Mouse (Mus musculus): ENCODE data around the gene Hist1h3e. TPM values are rescaled to one million over a fixed set of nuclear protein-coding genes. Genes with fewer than 3 reads are reported as not detected.
"Not testable (repeated sequence)": the region's sequence is repeated elsewhere in the genome, so short reads cannot be mapped to it uniquely, and the experiment has no call there.

The Hist1h3e gene
- total RNA-seq, 2 experiments from 2014 or later: 47.4 to 48.5 TPM

DNA sequence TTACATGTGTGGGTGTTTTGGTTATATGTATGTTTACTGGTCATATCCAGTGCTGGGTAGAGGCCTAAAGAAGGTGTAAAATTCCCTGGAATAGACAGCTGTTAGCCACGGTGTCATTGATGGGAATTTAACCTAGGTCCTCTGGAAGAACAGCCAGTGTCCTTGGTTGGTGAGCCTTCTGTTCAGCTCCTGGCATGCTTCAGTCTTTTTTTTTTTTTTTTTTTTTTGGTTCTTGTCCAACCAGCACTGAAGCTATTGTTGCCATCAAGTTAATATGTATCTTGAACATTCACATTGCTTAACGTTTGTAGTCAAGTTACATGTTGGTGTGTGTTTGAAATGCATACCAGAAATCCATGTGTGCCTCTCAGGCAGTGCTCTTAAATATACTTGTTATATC is 2.3 kb upstream of the Hist1h3e start:
- DNase-seq (ENCODE audit: low spot score in 2 of 2): no peak

DNA sequence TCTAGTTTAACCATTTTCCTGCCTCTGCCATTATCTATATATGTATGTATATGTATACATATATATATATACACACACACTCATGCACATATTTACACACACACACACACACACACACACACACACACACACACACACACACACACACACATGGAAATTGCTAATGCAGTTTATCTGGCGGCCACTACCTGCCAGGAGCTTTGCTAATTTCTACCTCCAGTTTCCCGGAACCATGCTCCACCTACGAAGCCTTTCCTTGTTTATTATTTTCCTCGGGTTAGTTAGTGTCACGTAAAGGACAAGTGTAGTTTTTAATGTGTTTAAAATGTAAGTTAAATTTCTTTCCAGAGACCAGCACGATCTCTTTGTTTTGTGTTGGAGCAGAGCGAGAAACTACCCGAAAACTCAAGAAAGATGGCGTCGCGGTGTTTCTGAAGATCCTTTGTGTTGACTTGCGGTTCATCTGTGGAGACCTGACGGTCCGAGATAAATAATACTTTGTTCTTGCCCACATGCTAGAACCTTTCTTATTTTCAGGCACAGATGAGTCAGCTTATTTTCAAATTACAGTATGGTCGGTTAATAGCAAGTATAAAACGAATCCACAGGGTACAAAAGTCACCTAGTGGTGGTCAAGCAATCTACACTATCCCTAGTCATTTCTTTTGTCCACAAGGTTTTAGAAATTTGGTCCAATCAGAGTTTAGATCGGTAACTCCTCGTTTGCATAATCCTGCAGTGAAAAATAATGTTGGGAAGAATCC is 712 bp upstream of the Hist1h3e start:
- peak in 1 of 2 experiments; percentile 38 for DNase-seq (ENCODE audit: low spot score in 2 of 2)

DNA sequence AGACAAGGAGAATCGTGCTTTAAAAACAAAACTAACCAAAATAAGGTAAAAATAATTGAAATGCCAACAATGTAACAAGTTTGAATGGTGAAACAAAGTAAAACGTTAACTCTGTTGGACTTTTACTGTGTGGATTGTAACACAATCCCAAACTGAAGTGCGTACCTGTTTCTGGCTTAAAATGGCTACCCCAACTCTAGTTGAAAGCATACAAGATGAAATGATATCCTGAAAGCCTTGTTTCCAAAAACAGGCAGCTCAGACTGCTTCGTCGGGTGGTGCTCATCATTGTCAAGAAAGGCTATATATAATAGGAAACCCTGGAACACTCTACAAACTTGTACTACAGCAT is 662 bp downstream of the Hist1h3e start:
- DNase-seq (ENCODE audit: low spot score in 2 of 2): not testable (repeated sequence)

DNA sequence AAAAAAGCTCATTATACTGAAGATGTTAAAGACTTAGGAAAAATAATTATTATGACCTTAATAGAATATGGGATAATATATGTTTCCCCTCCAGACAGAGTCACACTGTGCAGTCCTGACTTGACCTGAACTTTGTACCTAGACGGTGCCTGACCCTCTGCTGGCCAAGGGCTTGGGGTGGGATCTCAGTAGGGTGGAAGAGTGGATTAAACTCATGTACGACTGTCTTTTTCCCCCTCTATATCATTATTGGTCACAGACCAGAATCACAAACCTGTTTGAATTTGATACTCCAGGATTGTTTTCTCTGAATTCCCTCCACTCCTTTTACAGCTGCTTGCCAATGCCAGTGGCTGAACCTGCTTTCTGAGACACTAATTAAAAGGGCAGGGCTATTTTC is 1.5 kb downstream of the Hist1h3e start:
- not testable (repeated sequence) for DNase-seq (ENCODE audit: low spot score in 2 of 2)

DNA sequence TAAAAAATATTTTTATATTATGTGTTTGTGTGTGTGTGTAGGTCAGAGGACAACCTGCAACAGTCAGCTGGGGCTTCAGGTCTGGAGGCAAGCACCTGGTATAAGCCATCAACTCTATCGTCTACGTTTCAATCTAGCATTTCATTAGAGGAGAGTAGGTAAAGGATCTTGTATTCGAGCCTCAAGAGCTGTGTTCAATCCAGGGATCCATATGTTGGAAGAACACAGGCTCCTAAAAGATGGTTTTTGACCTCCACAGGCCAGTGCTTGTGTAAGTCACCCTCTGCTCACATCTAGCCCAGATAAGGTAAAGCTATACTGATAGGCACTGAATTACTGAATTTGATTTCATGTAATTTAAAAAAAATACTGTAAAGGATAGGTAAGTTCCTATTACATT is 5.3 kb downstream of the Hist1h3e start:
- no peak for DNase-seq (ENCODE audit: low spot score in 2 of 2)

DNA sequence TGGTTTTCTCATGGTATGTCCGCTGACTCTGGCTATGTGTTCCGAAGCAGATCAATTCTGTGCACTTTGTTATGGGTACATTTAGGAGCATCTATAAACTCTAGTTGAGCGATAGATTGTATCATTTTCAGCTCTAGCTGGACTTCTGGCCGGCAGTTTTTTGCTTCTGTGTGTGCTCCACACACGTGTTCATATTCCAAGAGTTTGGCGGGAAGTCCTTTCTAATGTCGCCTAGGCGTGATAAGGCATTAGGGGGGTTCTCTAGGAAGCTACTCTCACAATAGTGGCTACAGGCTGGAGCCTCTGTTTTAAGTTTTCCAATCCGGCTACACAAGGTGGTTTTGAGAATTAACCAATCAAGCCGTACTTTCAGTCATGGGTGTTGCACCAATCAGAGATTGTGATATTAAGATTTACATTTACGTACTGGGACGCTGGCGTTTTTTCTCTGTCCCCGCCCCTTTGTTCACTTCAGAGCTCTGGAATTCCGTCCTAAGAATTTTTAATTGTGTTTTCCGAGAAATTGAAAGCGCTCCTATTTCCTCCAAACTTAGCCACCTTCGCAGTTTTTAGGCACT is 6.2 kb downstream of the Hist1h3e start:
- peak; percentile 47 to 64 for DNase-seq (ENCODE audit: low spot score in 2 of 2)

DNA sequence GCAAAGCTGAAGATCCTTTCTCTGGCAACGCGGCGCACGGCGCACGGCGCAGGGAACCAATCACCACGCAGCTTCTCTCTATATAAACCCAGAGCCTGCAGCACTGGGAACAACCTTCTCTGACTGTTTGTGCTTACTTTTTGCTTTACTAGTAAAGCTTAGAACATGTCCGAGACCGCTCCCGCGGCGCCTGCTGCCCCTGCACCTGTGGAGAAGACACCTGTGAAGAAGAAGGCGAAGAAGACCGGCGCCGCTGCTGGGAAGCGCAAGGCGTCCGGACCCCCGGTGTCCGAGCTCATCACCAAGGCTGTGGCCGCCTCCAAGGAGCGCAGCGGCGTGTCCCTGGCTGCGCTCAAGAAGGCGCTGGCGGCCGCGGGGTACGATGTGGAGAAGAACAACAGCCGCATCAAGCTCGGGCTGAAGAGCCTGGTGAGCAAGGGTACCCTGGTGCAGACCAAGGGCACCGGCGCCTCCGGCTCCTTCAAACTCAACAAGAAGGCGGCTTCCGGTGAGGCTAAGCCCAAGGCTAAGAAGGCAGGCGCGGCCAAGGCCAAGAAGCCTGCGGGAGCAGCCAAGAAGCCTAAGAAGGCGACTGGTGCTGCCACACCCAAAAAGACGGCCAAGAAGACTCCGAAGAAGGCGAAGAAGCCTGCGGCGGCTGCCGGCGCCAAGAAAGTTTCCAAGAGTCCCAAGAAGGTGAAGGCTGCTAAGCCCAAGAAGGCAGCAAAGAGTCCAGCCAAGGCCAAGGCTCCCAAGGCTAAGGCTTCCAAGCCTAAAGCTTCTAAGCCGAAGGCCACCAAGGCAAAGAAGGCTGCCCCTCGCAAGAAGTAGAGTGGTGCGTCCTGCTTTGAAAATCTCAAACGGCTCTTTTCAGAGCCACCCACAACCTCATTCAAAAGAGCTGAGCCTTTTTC is 7.0 kb downstream of the Hist1h3e start:
- DNase-seq (ENCODE audit: low spot score in 2 of 2): peak; percentile 69 to 84

DNA sequence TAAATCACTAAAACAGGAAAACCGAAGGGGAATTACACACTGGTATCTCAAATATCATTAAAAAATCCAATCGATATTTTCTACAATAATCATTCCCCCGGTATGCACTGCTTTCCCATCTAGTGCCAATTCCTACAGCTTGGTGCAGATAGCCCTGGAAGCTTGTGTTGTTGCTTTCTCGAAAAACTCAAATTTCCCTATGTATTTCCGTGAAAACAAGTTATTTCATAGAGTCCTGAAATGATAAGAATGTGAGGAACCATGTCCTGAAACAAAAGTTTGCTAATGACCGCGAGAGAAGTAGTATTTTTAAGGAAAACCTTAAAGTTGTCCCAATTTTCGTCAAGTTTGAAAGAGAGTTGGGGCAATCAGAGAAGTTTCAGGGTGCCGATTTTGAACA is 7.8 kb downstream of the Hist1h3e start:
- DNase-seq (ENCODE audit: low spot score in 2 of 2): no peak

DNA sequence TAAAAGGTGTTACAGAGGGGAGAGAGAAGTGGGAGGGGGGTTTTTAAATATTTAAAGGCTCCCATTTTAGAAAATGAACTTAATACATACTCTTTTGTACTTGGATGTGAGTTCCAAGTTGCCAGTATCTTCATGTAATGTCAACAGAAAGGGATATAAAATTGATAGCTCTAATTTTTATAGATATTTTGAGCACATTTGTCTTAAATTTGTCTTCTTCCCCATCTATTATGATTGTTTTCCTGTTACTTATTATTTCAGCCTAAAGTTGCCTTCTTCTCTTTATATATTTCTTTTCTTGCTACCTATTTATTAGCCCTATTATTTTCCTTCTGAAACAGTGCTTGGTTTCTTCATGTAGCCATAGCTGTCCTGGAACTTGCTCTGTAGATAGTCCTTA is 9.2 kb downstream of the Hist1h3e start, which contains the start of gene Hist1h1d:
Hist1h1d (plus strand) TSS at position 301 of the 400 bp plus-strand sequence.
- no peak for DNase-seq (ENCODE audit: low spot score in 2 of 2)

DNA sequence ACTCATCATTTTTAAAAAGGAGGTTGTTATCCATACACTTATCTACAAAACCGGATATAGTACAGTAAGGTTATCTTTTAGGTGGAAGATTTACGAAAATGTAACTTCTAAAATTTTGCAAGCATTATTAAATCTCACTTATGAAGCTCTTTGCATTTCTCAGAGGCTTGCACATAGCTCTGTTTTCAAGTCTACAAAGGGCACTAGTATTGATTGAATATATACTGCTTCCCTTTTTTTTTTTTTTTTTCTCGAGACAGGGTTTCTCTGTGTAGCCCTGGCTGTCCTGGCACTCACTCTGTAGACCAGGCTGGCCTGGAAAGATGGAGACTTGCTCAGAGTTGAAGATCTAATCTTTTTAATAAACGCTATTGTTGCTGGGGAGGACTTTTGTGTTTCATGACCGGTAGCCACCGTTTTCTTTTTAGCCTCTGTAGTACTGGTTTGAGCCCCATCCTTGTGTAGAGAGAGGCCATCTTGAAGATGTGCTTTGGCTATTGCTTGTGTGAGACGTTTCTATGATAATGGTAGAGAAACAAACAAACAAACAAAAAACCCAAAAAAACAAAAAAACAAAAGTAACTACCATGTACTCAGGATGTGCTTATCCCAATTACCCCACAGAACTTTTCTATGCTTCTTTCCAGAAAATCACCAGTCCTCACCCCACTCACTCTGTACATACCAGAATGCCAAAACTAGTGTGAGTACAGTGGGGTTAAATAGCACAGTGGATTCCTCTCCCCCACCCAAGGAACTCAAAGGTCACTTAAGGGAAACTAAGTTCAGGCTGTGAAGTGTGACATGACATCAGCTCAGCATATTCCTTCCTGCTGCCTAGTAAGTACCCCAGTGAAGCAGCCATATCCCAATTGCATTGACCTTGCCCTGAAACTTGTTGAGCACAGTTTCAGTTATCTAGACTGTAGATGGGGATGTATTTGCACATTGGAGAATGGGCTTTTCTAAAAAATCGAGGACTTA is 9.9 kb downstream of the Hist1h3e start:
- DNase-seq (ENCODE audit: low spot score in 2 of 2): no peak

DNA sequence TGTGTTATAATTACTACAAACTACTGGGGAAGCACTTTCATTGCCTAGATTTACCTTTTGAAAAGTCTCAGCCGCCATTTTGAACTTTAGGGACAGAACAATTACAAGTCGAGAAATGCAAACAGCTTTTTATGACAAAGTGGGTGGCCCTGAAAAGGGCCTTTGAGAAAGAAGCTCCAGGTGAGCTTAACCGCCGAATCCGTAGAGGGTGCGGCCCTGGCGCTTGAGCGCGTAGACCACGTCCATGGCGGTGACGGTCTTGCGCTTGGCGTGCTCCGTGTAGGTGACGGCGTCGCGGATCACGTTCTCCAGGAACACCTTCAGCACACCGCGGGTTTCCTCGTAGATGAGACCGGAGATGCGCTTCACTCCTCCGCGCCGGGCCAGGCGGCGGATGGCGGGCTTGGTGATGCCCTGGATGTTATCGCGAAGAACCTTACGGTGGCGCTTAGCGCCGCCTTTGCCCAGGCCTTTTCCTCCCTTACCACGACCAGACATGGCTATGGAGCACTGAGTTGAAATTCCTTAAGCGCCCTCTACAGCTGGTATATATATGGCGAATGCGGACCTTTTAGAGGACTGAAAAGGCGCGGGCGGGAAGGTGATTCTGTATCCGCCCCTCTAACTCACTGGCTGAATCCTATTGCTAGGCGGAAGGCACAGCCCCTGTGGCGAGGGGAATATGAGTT is 10.9 kb downstream of the Hist1h3e start, which contains the start of gene Hist1h4f:
Hist1h4f (minus strand) TSS at position 503 of the 689 bp plus-strand sequence.
- DNase-seq (ENCODE audit: low spot score in 2 of 2): peak; percentile 83 to 94

DNA sequence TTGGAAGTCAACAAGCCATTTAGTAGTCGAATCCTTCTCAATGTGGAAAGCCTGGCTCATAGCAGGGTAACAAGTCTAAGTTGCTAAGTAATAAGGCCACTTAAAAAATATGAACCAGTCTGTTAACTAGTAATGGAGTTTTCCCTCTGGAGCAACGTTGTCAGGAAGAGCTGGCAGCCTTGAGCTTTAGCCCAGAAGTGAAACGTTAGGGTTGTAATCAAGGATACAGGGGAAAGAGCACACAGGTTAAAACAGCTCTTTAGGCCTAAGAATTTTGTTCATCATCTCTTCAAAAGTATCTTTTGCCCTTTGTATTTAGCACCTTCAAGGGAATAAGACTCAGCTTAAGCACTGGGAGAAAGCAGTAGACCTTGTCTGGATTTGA is 11.4 kb downstream of the Hist1h3e start:
- DNase-seq (ENCODE audit: low spot score in 2 of 2): no peak

DNA sequence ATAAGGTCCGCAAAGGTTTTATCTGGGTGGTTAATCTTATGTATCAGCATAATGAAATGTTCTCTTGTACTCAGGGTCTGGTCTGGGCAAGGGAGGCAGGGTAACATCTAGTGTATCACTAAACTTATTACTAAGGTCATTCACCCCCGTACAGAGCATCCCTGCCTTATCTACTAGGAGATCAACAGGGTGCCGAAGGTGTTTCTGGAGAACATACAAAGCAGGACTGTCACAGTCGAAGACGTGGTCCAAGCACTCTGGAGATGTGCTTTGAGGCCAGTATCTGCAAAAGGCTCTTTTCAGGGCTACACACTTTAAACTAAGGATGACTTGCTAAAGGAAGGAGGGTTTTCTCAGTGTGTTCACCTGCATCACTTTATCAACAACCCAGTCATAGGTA is 15.5 kb downstream of the Hist1h3e start:
- no peak for DNase-seq (ENCODE audit: low spot score in 2 of 2)

DNA sequence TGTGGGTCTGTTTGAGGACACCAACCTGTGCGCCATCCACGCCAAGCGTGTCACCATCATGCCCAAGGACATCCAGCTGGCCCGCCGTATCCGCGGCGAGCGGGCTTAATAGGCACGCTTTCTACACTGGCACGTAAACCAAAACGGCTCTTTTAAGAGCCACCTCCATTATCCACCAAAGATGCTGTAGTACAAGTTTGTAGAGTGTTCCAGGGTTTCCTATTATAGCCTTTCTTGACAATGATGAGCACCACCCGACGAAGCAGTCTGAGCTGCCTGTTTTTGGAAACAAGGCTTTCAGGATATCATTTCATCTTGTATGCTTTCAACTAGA is 17.4 kb downstream of the Hist1h3e start:
- not testable (repeated sequence) for DNase-seq (ENCODE audit: low spot score in 2 of 2)

DNA sequence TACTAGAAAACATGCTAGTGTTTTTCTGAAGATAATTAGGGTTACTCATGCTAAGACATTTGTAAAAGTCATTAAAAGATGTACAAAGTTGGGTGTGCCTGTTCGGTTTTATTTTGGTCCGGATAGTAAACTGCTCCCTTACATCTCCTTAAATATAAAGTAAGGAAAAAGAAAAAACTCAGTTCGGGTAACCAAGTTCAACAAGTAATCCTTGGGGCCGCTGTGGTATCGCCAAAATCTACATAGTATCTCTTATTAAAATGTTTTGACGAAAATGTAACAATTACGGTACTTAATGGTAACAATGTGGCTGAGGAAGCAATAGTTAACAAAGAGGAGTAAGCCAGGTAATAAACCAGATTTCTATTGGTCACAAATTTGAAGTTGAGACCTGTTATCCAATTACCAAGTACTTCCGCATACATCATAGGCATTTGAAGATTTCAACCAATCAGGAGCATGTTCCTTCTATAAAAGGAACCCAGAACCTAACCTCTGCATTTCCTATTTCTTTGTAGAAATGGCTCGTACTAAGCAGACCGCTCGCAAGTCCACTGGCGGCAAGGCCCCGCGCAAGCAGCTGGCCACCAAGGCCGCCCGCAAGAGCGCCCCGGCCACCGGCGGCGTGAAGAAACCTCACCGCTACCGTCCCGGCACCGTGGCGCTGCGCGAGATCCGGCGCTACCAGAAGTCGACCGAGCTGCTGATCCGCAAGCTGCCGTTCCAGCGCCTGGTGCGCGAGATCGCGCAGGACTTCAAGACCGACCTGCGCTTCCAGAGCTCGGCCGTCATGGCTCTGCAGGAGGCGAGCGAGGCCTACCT is 18.0 kb downstream of the Hist1h3e start, which contains the start of gene Hist1h3f:
Hist1h3f (plus strand) TSS at position 88 of the 822 bp plus-strand sequence.
- DNase-seq (ENCODE audit: low spot score in 2 of 2): peak; percentile 59 to 66

DNA sequence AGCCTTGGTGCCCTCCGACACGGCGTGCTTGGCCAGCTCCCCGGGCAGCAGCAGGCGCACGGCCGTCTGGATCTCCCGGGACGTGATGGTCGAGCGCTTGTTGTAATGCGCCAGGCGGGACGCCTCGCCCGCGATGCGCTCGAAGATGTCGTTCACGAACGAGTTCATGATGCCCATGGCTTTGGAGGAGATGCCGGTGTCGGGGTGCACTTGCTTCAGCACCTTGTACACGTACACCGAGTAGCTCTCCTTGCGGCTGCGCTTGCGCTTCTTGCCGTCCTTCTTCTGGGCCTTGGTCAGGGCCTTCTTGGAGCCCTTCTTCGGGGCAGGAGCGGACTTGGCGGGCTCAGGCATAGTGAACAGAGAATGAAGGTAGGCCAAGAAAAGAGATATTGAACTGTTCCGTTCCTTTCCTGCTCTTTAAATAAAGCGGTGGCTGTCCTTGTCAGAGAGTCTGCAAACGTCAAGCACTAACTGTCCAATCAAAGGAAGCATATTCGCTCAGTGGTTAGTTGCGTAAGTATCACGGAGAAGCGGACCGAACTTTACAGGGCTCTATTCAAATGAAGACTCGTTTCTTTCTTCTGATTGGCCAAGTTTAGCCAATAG is 19.1 kb downstream of the Hist1h3e start, which contains the start of gene Hist1h2bh:
Hist1h2bh (minus strand) TSS at position 394 of the 609 bp plus-strand sequence.
- DNase-seq (ENCODE audit: low spot score in 2 of 2): peak in 1 of 2 experiments; percentile 69

DNA sequence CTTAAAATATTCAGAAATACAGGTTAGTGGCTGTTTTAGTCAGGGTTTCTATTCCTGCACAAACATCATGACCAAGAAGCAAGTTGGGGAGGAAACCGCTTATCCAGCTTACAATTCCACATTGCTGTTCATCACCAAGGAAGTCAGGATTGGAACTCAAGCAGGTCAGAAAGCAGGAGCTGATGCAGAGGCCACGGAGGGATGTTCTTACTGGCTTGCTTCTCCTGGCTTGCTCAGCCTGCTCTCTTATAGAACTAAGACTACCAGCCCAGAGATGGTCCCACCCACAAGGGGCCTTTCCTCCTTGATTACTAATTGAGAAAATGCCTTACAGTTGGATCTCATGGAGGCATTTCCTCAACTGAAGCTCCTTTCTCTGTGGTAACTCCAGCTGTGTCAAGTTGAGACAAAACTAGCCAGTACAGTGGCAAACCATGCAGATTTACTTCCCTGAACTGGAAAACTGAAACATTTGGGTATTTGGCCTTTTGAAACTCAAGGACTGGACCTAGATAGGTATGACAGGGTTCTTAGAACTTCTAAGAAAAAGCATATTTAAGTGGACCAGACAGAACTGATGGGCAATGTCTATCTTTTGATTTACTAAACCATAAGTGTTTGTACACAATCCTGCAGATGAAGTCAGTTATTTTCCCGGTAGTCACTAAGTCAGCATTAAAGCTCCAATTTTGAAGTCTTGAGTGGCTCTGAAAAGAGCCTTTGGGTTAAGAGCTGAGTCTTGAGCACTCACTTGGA is 19.8 kb downstream of the Hist1h3e start:
- not testable (repeated sequence) for DNase-seq (ENCODE audit: low spot score in 2 of 2)

DNA sequence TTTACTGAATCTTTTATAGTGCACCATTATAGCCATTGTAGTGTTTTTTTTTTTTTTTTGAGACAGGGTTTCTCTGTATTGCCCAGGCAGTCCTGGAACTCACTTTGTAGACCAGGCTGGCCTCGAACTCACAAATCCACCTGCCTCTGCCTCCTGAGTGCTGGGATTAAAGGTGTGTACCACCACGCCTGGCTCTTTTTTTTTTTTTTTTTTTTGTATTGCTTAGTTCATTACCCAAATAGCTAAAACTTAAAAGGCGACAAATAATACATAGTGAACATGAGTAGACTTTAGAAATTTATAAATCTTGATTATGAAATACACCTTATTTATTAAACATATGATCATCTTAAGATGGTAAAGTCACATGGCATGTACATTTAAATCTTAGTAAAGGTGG is 20.7 kb downstream of the Hist1h3e start:
- no peak for DNase-seq (ENCODE audit: low spot score in 2 of 2)

Measured in left cerebral cortex, adult 18-20 months (tissue).